Mouse (Mus musculus): ENCODE data around the gene Slc1a7. TPM values are rescaled to one million over a fixed set of nuclear protein-coding genes. Genes with fewer than 3 reads are reported as not detected.
A peak's percentile ranks its signal among the peaks of the same experiment; 100 is the strongest.

The Slc1a7 gene
- total RNA-seq, 4 experiments from 2014 or later: 0.17 to 0.20 TPM; not detected in 2

- no peak for DNase-seq (ENCODE audit: low spot score in 2 of 2)
These were observed 39.5 kb downstream of the Slc1a7 start for GRCm38 (mm10) chr4:108007532-108008103.

- DNase-seq (ENCODE audit: low spot score in 2 of 2): no peak
These were observed 40.4 kb downstream of the Slc1a7 start for GRCm38 (mm10) chr4:108008541-108008940.

GRCm38 (mm10) chr4:108014466-108014865 lies 46.3 kb downstream of the Slc1a7 start:
- no peak for DNase-seq (ENCODE audit: low spot score in 2 of 2)

- DNase-seq (ENCODE audit: low spot score in 2 of 2): no peak
These were observed 47.1 kb downstream of the Slc1a7 start for GRCm38 (mm10) chr4:108015067-108015765.

- no peak for DNase-seq (ENCODE audit: low spot score in 2 of 2)
These were observed 48.2 kb downstream of the Slc1a7 start for GRCm38 (mm10) chr4:108016321-108016720.

GRCm38 (mm10) chr4:108017839-108018238 lies 49.7 kb downstream of the Slc1a7 start:
- no peak for DNase-seq (ENCODE audit: low spot score in 2 of 2)

GRCm38 (mm10) chr4:108018241-108018923 lies 50.2 kb downstream of the Slc1a7 start:
- no peak for DNase-seq (ENCODE audit: low spot score in 2 of 2)

- peak in 1 of 2 experiments; percentile 53 for DNase-seq (ENCODE audit: low spot score in 2 of 2)
These were observed 51.1 kb downstream of the Slc1a7 start for GRCm38 (mm10) chr4:108018961-108019921.

- DNase-seq (ENCODE audit: low spot score in 2 of 2): no peak
These were observed 52.0 kb downstream of the Slc1a7 start for GRCm38 (mm10) chr4:108020178-108020577.

- DNase-seq (ENCODE audit: low spot score in 2 of 2): no peak
These were observed 55.1 kb downstream of the Slc1a7 start for GRCm38 (mm10) chr4:108023186-108023585.

GRCm38 (mm10) chr4:108024641-108025040 lies 56.5 kb downstream of the Slc1a7 start:
- no peak for DNase-seq (ENCODE audit: low spot score in 2 of 2)

GRCm38 (mm10) chr4:108025269-108025668 lies 57.1 kb downstream of the Slc1a7 start:
- DNase-seq (ENCODE audit: low spot score in 2 of 2): no peak

GRCm38 (mm10) chr4:108026193-108026592 lies 58.1 kb downstream of the Slc1a7 start:
- no peak for DNase-seq (ENCODE audit: low spot score in 2 of 2)

- DNase-seq (ENCODE audit: low spot score in 2 of 2): no peak
These were observed 62.9 kb downstream of the Slc1a7 start for GRCm38 (mm10) chr4:108030888-108031501.

- no peak for DNase-seq (ENCODE audit: low spot score in 2 of 2)
These were observed 63.6 kb downstream of the Slc1a7 start for GRCm38 (mm10) chr4:108031502-108032351.

GRCm38 (mm10) chr4:108032352-108032849 lies 64.3 kb downstream of the Slc1a7 start:
- no peak for DNase-seq (ENCODE audit: low spot score in 2 of 2)

GRCm38 (mm10) chr4:108033041-108033764 lies 65.1 kb downstream of the Slc1a7 start:
- DNase-seq (ENCODE audit: low spot score in 2 of 2): no peak

- no peak for DNase-seq (ENCODE audit: low spot score in 2 of 2)
These were observed 68.9 kb downstream of the Slc1a7 start for GRCm38 (mm10) chr4:108037027-108037426.

Measured in layer of hippocampus, adult 8-10 months (tissue).